Mouse (Mus musculus) inflammation-experienced regulatory T-cells, adult 6 months (primary cell): ENCODE results near the gene Hcn4. TPM values are rescaled to one million over a fixed set of nuclear protein-coding genes. Genes with fewer than 3 reads are reported as not detected.

Source experiments
- polyA plus RNA-seq, 3 experiments: library from polyadenylated mRNA; unstranded; fragments of 100-300 nt; shearing (Covaris generic); gene quantifications; one replicate each; pipeline ENCODE4 v1.2.1; 2017

Gene Hcn4
- polyA plus RNA-seq, 3 experiments from 2014 or later: not detected

Other genes with a start within 250 kb of the Hcn4 start
- 100 to 1,000 TPM in 2 of 3 experiments, 10 to 100 TPM in 1; 85.5 to 164 (median 109) TPM for gene Nptn, start 241.2 kb upstream of the Hcn4 start, polyA plus RNA-seq
- gene Rec114, start 79.4 kb upstream of the Hcn4 start, polyA plus RNA-seq: 1 to 10 TPM in 1 of 3 experiments, not detected in 2; 2.7 TPM
- gene Neo1, start 213.0 kb downstream of the Hcn4 start, polyA plus RNA-seq: under 1 TPM in 1 of 3 experiments, not detected in 2; 0.05 TPM